Mouse (Mus musculus) liver, embryonic 13.5 days (tissue): Measurements from ENCODE around the gene Guca1b. TPM values are rescaled to one million over a fixed set of nuclear protein-coding genes. Genes with fewer than 3 reads are reported as not detected.

Experiments used
- ATAC-seq: fragments of 200-750 bp; cut with Nextera tagmentation; 2 replicates; pipeline ENCODE4 v1.8.0; 2017; ENCODE audit warnings: low read depth, mild to moderate bottlenecking, moderate number of reproducible peaks, moderate library complexity
- DNase-seq: peaks from one replicate; pipeline ENCODE4 v3.0.0; 2022
- H3K27ac ChIP-seq: fragments of 300-500 bp; sonication (generic); 2 replicates; pipeline ENCODE4 v1.5.1; 2015; ENCODE audit warnings: moderate library complexity, mild to moderate bottlenecking, inconsistent platforms
- H3K27me3 ChIP-seq: fragments of 300-500 bp; sonication (generic); 2 replicates; pipeline ENCODE4 v1.6.1; 2015; ENCODE audit warnings: mild to moderate bottlenecking, inconsistent platforms
- H3K36me3 ChIP-seq: fragments of 300-500 bp; sonication (generic); 2 replicates; pipeline ENCODE4 v1.6.1; 2015; ENCODE audit warnings: mild to moderate bottlenecking, inconsistent platforms
- H3K4me1 ChIP-seq: fragments of 300-500 bp; sonication (generic); replicated peaks from 2 replicates; pipeline ENCODE4 v1.6.1; 2015; ENCODE audit warnings: inconsistent platforms
- H3K4me2 ChIP-seq: fragments of 300-500 bp; sonication (generic); 2 replicates; pipeline ENCODE4 v1.6.1; 2015; ENCODE audit warnings: inconsistent platforms, mild to moderate bottlenecking, moderate library complexity
- H3K4me3 ChIP-seq: fragments of 300-500 bp; sonication (generic); replicated peaks from 2 replicates; pipeline ENCODE4 v1.5.1; 2015; ENCODE audit warnings: mild to moderate bottlenecking, inconsistent platforms
- H3K9ac ChIP-seq: fragments of 300-500 bp; sonication (generic); 2 replicates; pipeline ENCODE4 v1.6.1; 2015; ENCODE audit warnings: mild to moderate bottlenecking, inconsistent platforms
- H3K9me3 ChIP-seq: fragments of 300-500 bp; sonication (generic); replicated peaks from 2 replicates; pipeline ENCODE4 v1.6.1; 2016; ENCODE audit warnings: inconsistent platforms
- WGBS: fragments of 180-500 bp; shearing (Covaris S2); methylation state at CpG from one replicate; pipeline ENCODE4 v1.1.7; 2015; ENCODE audit not compliant: insufficient replicate concordance; 5-methylcytosine and 5-hydroxymethylcytosine counted together
- polyA plus RNA-seq: library from polyadenylated mRNA; unstranded; fragments of >200 nt; fragmentation: Nextera tagmentation; extraction: Ambion mirVana; gene quantifications from 2 replicates; pipeline ENCODE4 v1.2.1, GENCODE M21; 2015

Guca1b gene
- polyA plus RNA-seq, 1 experiment from 2014 or later, result 0.43 TPM

DNA sequence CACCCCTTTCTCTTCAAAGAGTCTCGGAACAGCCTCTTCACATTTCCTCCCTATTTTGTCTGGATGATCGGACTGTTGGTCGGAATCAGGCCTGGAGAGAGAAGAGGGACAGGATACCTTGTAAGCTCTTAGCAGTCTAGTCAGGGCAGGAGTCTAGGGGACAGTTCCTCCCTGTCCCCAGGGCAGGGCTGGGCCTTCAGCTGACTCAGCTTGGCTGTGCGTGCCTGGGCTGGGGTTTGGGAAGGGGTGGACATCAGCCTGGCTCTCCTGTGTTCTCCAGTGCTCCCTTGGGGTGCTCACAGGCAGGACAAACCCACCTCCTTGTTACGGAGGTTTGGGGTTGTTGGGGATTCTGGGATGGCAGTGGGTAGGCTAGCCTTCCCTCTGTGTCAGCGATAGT is 53.4 kb downstream of the Guca1b start:
- H3K27me3 ChIP-seq, result peaks cover 32% of the 10 kb centered on the region
- 62% methylated on average over 6 of the region's 6 CpGs for WGBS
- no peaks in the 10 kb centered on the region for H3K36me3 ChIP-seq
- peaks cover 65% of the 10 kb centered on the region for H3K4me1 ChIP-seq
- H3K9me3 ChIP-seq, result no peaks in the 10 kb centered on the region
- H3K4me2 ChIP-seq, result no peak overlapping the region
- no peak overlapping the region for H3K9ac ChIP-seq
- no peak overlapping the region for H3K4me3 ChIP-seq
- ATAC-seq, result no peak
- peak overlapping the region; percentile 56; the same call in 1 of the 2 replicates for H3K27ac ChIP-seq
- no peak for DNase-seq

DNA sequence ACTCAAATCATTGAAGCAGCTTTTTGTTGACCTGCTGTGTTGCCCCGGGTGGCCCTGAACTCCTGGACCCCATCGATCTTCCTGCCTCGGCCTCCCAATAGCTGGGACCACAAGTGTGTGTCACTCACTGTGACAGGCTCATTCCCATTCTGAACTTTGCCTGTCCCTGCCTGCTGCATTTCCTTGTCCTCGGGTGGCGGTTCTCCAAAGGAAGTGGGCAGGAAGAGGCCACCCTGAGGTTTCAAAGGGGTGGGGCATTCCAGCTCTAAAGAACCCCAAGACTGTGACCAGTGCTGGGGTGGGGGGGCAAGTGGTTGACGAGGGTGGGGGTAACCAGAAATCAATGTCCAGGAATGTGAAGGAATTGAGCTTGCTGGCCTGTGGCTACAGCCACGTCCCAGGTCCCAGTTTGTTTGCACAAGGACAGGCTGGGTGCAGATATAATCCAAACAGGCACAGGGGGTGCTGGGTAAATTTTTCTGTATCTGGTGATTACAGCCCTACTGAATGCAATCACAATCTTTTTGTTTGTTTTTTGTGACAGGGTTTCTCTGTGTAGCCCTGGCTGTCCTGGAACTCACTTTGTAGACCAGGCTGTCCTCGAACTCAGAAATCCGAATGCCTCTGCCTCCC is 54.3 kb downstream of the Guca1b start:
- Histone ChIP-seq H3K27ac (peak overlapping the region; percentile 56), H3K9me3 (no peaks in the 10 kb centered on the region), H3K27me3 (peaks cover 32% of the 10 kb centered on the region), H3K4me3 (no peak overlapping the region), H3K4me1 (peaks cover 61% of the 10 kb centered on the region), H3K4me2 (no peak overlapping the region), H3K36me3 (no peaks in the 10 kb centered on the region), H3K9ac (no peak overlapping the region)
- 22% methylated on average over 9 of the region's 9 CpGs for WGBS
- DNase-seq, result no peak
- no peak for ATAC-seq

DNA sequence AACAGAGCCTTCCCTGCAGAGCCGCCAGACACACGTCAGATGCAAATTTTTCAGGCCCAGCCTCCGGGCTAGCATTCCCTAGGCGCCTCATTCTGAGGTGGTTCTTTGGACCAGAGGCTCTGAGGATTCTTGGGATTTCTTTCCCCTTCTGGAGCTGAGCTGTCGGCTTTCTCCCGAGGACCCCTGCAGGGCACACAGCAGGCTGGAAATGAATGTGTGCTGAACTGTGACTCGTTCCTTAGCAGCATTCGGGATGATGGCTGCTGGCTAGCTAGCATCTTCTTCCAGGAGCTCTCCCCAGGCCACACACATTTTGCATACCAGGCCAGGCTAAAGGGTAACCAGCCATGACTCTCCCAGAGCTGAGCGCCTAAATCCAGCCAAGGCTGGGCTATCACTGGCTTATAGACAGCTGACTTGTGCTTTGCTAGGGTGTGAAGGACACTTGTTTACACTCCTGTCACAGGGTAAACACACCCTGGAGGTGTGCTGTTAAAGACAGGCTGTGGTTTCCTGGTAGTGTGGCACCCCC is 55.2 kb downstream of the Guca1b start:
- DNase-seq, result no peak
- Histone ChIP-seq H3K4me1 (peaks cover 69% of the 10 kb centered on the region), H3K4me2 (no peak overlapping the region), H3K27ac (peak overlapping the region; percentile 39; the same call in 1 of the 2 replicates), H3K36me3 (no peaks in the 10 kb centered on the region), H3K27me3 (peaks cover 32% of the 10 kb centered on the region), H3K9ac (no peak overlapping the region), H3K9me3 (no peaks in the 10 kb centered on the region), H3K4me3 (no peak overlapping the region)
- WGBS, result 60% methylated on average over 9 of the region's 9 CpGs
- no peak for ATAC-seq

DNA sequence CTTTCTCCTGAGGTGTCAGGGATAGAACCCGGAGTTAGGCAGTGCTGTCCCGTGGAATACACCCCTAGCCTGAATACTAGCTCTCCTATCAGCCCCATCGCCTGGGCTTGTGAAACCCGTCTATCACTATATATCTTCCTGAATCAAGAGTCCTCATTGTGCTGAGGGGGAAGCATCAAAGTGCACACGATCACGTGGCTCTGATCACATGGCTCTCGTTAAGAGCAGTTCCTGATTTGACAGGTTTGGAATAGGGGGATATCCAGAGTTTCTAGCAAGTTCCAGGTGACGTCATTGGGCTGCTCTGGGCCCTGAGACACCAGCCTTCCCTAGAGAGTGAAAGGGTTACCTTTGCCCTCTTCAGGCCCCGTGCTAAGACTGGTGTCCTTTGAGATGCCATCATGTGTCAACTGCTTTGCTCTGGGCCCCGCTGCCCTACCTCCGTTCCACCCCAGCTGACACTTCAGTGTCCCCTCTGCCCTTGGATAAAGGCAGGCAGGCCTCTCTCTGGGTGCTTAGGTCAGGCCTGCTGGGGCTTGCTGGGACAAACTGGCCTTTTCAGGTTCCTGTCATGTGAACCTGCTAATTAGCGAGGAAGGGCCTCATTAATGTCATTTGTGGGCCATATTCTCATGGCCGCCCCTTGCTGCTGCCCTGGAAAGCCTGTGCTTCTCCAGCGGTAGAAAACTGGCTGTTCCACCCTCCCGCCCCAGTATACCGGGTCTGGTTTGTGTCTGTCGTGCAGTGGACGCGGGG is 56.3 kb downstream of the Guca1b start:
- Histone ChIP-seq H3K9ac (no peak overlapping the region), H3K4me2 (no peak overlapping the region), H3K27me3 (peaks cover 25% of the 10 kb centered on the region), H3K36me3 (no peaks in the 10 kb centered on the region), H3K4me3 (no peak overlapping the region), H3K27ac (no peak overlapping the region), H3K4me1 (peaks cover 75% of the 10 kb centered on the region), H3K9me3 (no peaks in the 10 kb centered on the region)
- DNase-seq, result no peak
- 59% methylated on average over 19 of the region's 19 CpGs for WGBS
- no peak for ATAC-seq

DNA sequence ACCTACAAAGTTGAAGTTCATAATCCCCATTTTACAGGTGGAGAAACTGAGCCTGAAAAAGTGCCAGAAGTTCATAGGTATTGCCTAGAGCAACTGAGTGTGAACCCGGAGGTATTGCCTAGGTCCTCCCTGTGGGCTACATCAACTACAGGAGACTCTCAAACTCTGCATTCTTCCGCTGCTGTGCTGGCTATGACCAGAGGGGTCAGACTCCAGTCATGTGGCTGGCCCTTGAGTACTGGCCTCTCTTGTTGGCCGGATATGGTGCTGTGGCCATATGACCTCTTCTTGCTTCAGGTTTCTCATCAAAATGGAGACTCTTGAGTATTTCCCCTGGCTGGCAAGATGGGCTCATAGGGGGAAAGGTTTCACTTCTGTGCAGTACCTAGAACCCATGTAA is 57.1 kb downstream of the Guca1b start:
- Histone ChIP-seq H3K9ac (no peak overlapping the region), H3K4me2 (no peak overlapping the region), H3K4me1 (peaks cover 74% of the 10 kb centered on the region), H3K36me3 (no peaks in the 10 kb centered on the region), H3K27me3 (peaks cover 17% of the 10 kb centered on the region), H3K9me3 (no peaks in the 10 kb centered on the region), H3K27ac (no peak overlapping the region), H3K4me3 (no peak overlapping the region)
- DNase-seq (no peak), ATAC-seq (no peak)
- 70% methylated on average over 3 of the region's 3 CpGs for WGBS

Other genes starting within 250 kb of the Guca1b start
- gene Mrps10, start 16.5 kb upstream of the Guca1b start, polyA plus RNA-seq, result 61.2 and 61.6 TPM in 2 replicates
- gene Guca1a, start 15.2 kb downstream of the Guca1b start, polyA plus RNA-seq, result 0.81 and 0.95 TPM in 2 replicates
- gene AI661453, start 51.2 kb downstream of the Guca1b start, polyA plus RNA-seq, result 0.16 and 0.24 TPM in 2 replicates
- 0.78 and 0.88 TPM in 2 replicates for gene 1700001C19Rik, start 52.0 kb downstream of the Guca1b start, polyA plus RNA-seq
- gene Taf8, start 116.9 kb downstream of the Guca1b start, polyA plus RNA-seq, result 14.4 and 14.5 TPM in 2 replicates
- gene Ccnd3, start 119.7 kb downstream of the Guca1b start, polyA plus RNA-seq, result 387 and 400 TPM in 2 replicates
- gene Bysl, start 226.1 kb downstream of the Guca1b start, polyA plus RNA-seq, result 28.0 and 28.4 TPM in 2 replicates
- 26.0 and 26.1 TPM in 2 replicates for gene Med20, start 226.2 kb downstream of the Guca1b start, polyA plus RNA-seq
- 1.8 TPM in 2 replicates for gene Gm20517, start 226.2 kb downstream of the Guca1b start, polyA plus RNA-seq
- 3.3 and 4.1 TPM in 2 replicates for gene Usp49, start 245.3 kb downstream of the Guca1b start, polyA plus RNA-seq